Mouse (Mus musculus) left cerebral cortex, postnatal 36 days (tissue): ENCODE results near the gene Tfr2. TPM values are rescaled to one million over a fixed set of nuclear protein-coding genes. Genes with fewer than 3 reads are reported as not detected.

ENCODE experiments used
- microRNA-seq: library from miRNA; unstranded; fragments of <30 nt; microRNA quantifications from one replicate; pipeline ENCODE4 v1.2.0, GENCODE M21; 2022
- total RNA-seq, 2 experiments: library from RNA; stranded (reverse); gene quantifications; 2 replicates each; pipeline ENCODE4 v1.2.3; 2021

Gene Tfr2
- total RNA-seq, 2 experiments from 2014 or later, result 10.4 to 10.9 TPM

Small RNA genes lying within 50 kb of the gene (microRNA-seq; reads per million reads assigned to microRNA genes)
- gene Mir6418, result 3.3 reads per million, percentile 7 among the genes with 10 or more reads in this experiment

Other genes starting within 250 kb of the Tfr2 start
- 10 to 100 TPM; 21.1 to 25.2 TPM for gene Slc12a9, start 236.2 kb upstream of the Tfr2 start, total RNA-seq
- gene Ephb4, start 219.7 kb upstream of the Tfr2 start, total RNA-seq, result 1 to 10 TPM; 5.3 to 6.1 TPM
- gene Zan, start 92.8 kb upstream of the Tfr2 start, total RNA-seq, result under 1 TPM; 0.37 to 0.39 TPM
- gene Pop7, start 67.3 kb upstream of the Tfr2 start, total RNA-seq, result 10 to 100 TPM; 33.6 to 36.1 TPM
- 10 to 100 TPM; 43.8 to 63.2 TPM for gene Gigyf1, start 51.3 kb upstream of the Tfr2 start, total RNA-seq
- not detected for gene Epo, start 36.6 kb upstream of the Tfr2 start, total RNA-seq
- 100 to 1,000 TPM; 582 to 667 TPM for gene Gnb2, start 36.3 kb upstream of the Tfr2 start, total RNA-seq
- 100 to 1,000 TPM; 109 to 115 TPM for gene Actl6b, start 16.3 kb upstream of the Tfr2 start, total RNA-seq
- 10 to 100 TPM; 19.4 to 26.4 TPM for gene Mospd3, start 31.2 kb downstream of the Tfr2 start, total RNA-seq
- gene Pcolce, start 43.9 kb downstream of the Tfr2 start, total RNA-seq, result 10 to 100 TPM in 1 of 2 experiments, 1 to 10 TPM in 1; 8.6 to 14.9 TPM
- under 1 TPM; 0.20 to 0.25 TPM for gene Fbxo24, start 59.2 kb downstream of the Tfr2 start, total RNA-seq
- 10 to 100 TPM; 11.3 to 19.4 TPM for gene Lrch4, start 59.3 kb downstream of the Tfr2 start, total RNA-seq
- gene Gm20605, start 59.3 kb downstream of the Tfr2 start, total RNA-seq, result 10 to 100 TPM in 1 of 2 experiments, 1 to 10 TPM in 1; 5.5 to 11.7 TPM
- gene Sap25, start 71.5 kb downstream of the Tfr2 start, total RNA-seq, result 1 to 10 TPM; 4.2 to 7.7 TPM
- under 1 TPM in 1 of 2 experiments, not detected in 1; 0.23 TPM for gene Irs3, start 75.9 kb downstream of the Tfr2 start, total RNA-seq
- 10 to 100 TPM; 41.7 to 42.0 TPM for gene Agfg2, start 114.9 kb downstream of the Tfr2 start, total RNA-seq
- 10 to 100 TPM; 70.1 to 79.5 TPM for gene Nyap1, start 171.8 kb downstream of the Tfr2 start, total RNA-seq
- gene Tsc22d4, start 175.9 kb downstream of the Tfr2 start, total RNA-seq, result 100 to 1,000 TPM; 166 to 203 TPM
- 10 to 100 TPM; 23.5 to 28.6 TPM for gene Ppp1r35, start 209.0 kb downstream of the Tfr2 start, total RNA-seq
- 10 to 100 TPM; 33.5 to 42.8 TPM for gene Mepce, start 217.8 kb downstream of the Tfr2 start, total RNA-seq
- gene Zcwpw1, start 218.0 kb downstream of the Tfr2 start, total RNA-seq, result 1 to 10 TPM; 4.6 to 7.2 TPM